In genomic region chrX:102689252-102689651, GRCm38 (mm10) we compare ENCODE assay signal across 12 mouse cellular contexts. TPM values are rescaled to one million over a fixed set of nuclear protein-coding genes. Genes with fewer than 3 reads are reported as not detected.
DNase-seq lines count a peak whose midpoint lies in the region; ATAC-seq and TF ChIP-seq lines count a peak whose summit lies in the region.
"Not testable (repeated sequence)": the region's sequence is repeated elsewhere in the genome, so short reads cannot be mapped to it uniquely, and the experiment has no call there.
"Had no signal": no experiment of that assay in that cellular context is flagged by ENCODE, and none has a peak within 500 bp of the region (broad histone marks: within the 10 kb centered on the region; RNA-seq: fewer than 3 reads in every experiment).

No protein-coding gene starts in this region.

- not testable (repeated sequence) for H3K4me3 ChIP-seq in MEL (ENCODE audit: control insufficient read depth in 1 of 2, insufficient read depth in 1 of 2, low read depth in 2 of 2, low read length in 2 of 2); forebrain, embryonic 13.5 days; hindbrain, embryonic 10.5 days; limb, embryonic 15.5 days; midbrain, postnatal 0 days (ENCODE audit: low read depth, low read length)

- H3K9me3 ChIP-seq in MEL (replicated peaks; ENCODE audit: insufficient read depth, low read length); forebrain, embryonic 13.5 days (replicated peaks); hindbrain, embryonic 10.5 days; limb, embryonic 15.5 days; midbrain, postnatal 0 days (ENCODE audit: low read length): not testable (repeated sequence)

- not testable (repeated sequence) for H3K4me2 ChIP-seq in forebrain, embryonic 13.5 days; limb, embryonic 15.5 days; midbrain, postnatal 0 days (ENCODE audit: low read depth, low read length, poor library complexity, severe bottlenecking)

- peak in 2 of 3 experiments; percentile 33 to 41; a peak in 5 of 6 replicates for TF ChIP-seq CTCF in MEL (IDR thresholded peaks at IDR 0.05 in 2 of 3, conservative IDR thresholded peaks at IDR 0.05 in 1 of 3; ENCODE audit: control insufficient read depth in 1 of 3, insufficient read depth in 1 of 3, low read depth in 2 of 3, low read length in 3 of 3, poor library complexity in 1 of 3, severe bottlenecking in 1 of 3)
- peak; percentile 61 for TF ChIP-seq CTCF in midbrain, postnatal 0 days (IDR thresholded peaks at IDR 0.05)

- H3K79me2 ChIP-seq in MEL (ENCODE audit: control insufficient read depth, insufficient read depth, low read length, poor library complexity): not testable (repeated sequence)

- H3K36me3 ChIP-seq in MEL (ENCODE audit: control insufficient read depth in 1 of 2, insufficient read depth in 2 of 2, low read length in 2 of 2); forebrain, embryonic 13.5 days (ENCODE audit: poor library complexity, severe bottlenecking); hindbrain, embryonic 10.5 days; limb, embryonic 15.5 days; midbrain, postnatal 0 days (ENCODE audit: insufficient read depth, low read length): not testable (repeated sequence)

- H3K9ac ChIP-seq in MEL (ENCODE audit: control insufficient read depth, low read depth, low read length, poor library complexity, severe bottlenecking); forebrain, embryonic 13.5 days; limb, embryonic 15.5 days; midbrain, postnatal 0 days (replicated peaks; ENCODE audit: low read length, poor library complexity, severe bottlenecking): not testable (repeated sequence)

- H3K27ac ChIP-seq in MEL (ENCODE audit: control insufficient read depth, low read depth, low read length); forebrain, embryonic 13.5 days; hindbrain, embryonic 10.5 days; limb, embryonic 15.5 days; midbrain, postnatal 0 days (ENCODE audit: low read depth, low read length): not testable (repeated sequence)

- not testable (repeated sequence) for TF ChIP-seq EP300 in MEL (IDR thresholded peaks at IDR 0.05; ENCODE audit: low read depth in 1 of 2, low read length in 2 of 2)

- DNase-seq in MEL (ENCODE audit: low read depth, low spot score): peak; percentile 10
- peak; percentile 28 for DNase-seq in cerebellum, adult 8-10 months
- DNase-seq in hindbrain, embryonic 10.5 days (ENCODE audit: low spot score): peak; percentile 10
- DNase-seq in kidney, postnatal 4 days: peak; percentile 36 to 50
- peak; percentile 24 for DNase-seq in midbrain, postnatal 0 days (ENCODE audit: low spot score)
- peak; percentile 47 for DNase-seq in testis, postnatal 10 days (ENCODE audit: low spot score)

- peak; percentile 73 for ATAC-seq in forebrain, embryonic 13.5 days
- ATAC-seq in limb, embryonic 15.5 days (ENCODE audit: insufficient number of reproducible peaks, low FRiP score, low TSS enrichment, low read depth): 0 out of 2 replicates have a peak, but pooled peaks have one; percentile 30
- peak; percentile 38; the same call in 1 of the 2 replicates for ATAC-seq in midbrain, postnatal 0 days (ENCODE audit: low FRiP score)

- not testable (repeated sequence) for H3K4me1 ChIP-seq in MEL (ENCODE audit: control insufficient read depth in 1 of 2, insufficient read depth in 2 of 2, low read length in 2 of 2); forebrain, embryonic 13.5 days; hindbrain, embryonic 10.5 days (replicated peaks); limb, embryonic 15.5 days; midbrain, postnatal 0 days (ENCODE audit: insufficient read depth, low read length)

- 20% methylated on average over 4 of the region's 4 CpGs for WGBS in forebrain, embryonic 13.5 days
- 20% methylated on average over 4 of the region's 4 CpGs for WGBS in hindbrain, embryonic 10.5 days
- WGBS in limb, embryonic 15.5 days: 24% methylated on average over 4 of the region's 4 CpGs
- WGBS in midbrain, postnatal 0 days: 15% methylated on average over 4 of the region's 4 CpGs

- not testable (repeated sequence) for H3K27me3 ChIP-seq in MEL (ENCODE audit: control insufficient read depth in 1 of 2, insufficient read depth in 2 of 2, low read length in 2 of 2); forebrain, embryonic 13.5 days; limb, embryonic 15.5 days; midbrain, postnatal 0 days (ENCODE audit: insufficient read depth, low read length)
- H3K27me3 ChIP-seq in hindbrain, embryonic 10.5 days (ENCODE audit: insufficient read depth, poor library complexity, severe bottlenecking): peaks cover 15% of the 10 kb centered on the region

- not testable (repeated sequence) for TF ChIP-seq RAD21 in MEL (IDR thresholded peaks at IDR 0.05; ENCODE audit: low read depth, low read length)

- TF ChIP-seq POLR2A in MEL (IDR thresholded peaks at IDR 0.05; ENCODE audit: control insufficient read depth in 1 of 2, insufficient read depth in 1 of 2, low read depth in 1 of 2, low read length in 2 of 2, poor library complexity in 1 of 2): not testable (repeated sequence)

TF ChIP-seq in MEL, 35 proteins besides CTCF, POLR2A, EP300 and RAD21:
- TF ChIP-seq SMC3 (IDR thresholded peaks at IDR 0.05; ENCODE audit: low read depth, low read length): 0 out of 2 replicates have a peak, but pooled peaks have one; percentile 17

RNA-seq across cellular contexts. Expression of gene Gm3880, which starts 2.5 kb away (rescaled TPM):
- not detected in 2 replicates for total RNA-seq in MEL (2012; rRNA removed)
- polyA plus RNA-seq in MEL (2012; ENCODE audit: insufficient read depth in 1 of 2, insufficient read length in 2 of 2, low read depth in 1 of 2, low replicate concordance in 2 of 2, missing spikeins in 1 of 2): not detected
- not detected in 2 replicates for polyA plus RNA-seq in forebrain, embryonic 13.5 days (2015; fragmentation: Nextera tagmentation; extraction: Ambion mirVana)
- not detected in 2 replicates for polyA plus RNA-seq in hindbrain, embryonic 10.5 days (2016; fragmentation: Nextera tagmentation; extraction: Ambion mirVana)
- not detected in 2 replicates for polyA plus RNA-seq in limb, embryonic 15.5 days (2015; fragmentation: Nextera tagmentation; extraction: Ambion mirVana)
- total RNA-seq in midbrain, postnatal 0 days (2014; rRNA removed): not detected in 2 replicates
- not detected in 2 replicates for polyA plus RNA-seq in midbrain, postnatal 0 days (2015; fragmentation: Nextera tagmentation; extraction: Ambion mirVana)
- total RNA-seq: left cerebral cortex, adult 8-10 months; monocyte, adult 5-6 weeks had no signal
- polyA plus RNA-seq: embryonic facial prominence, embryonic 15.5 days; heart, embryonic 11.5 days had no signal

RNA-seq across cellular contexts. Expression of gene Gm9112, which starts 18.2 kb away (rescaled TPM):
- not detected in 2 replicates for total RNA-seq in MEL (2012; rRNA removed)
- not detected for polyA plus RNA-seq in MEL (2012; ENCODE audit: insufficient read depth in 1 of 2, insufficient read length in 2 of 2, low read depth in 1 of 2, low replicate concordance in 2 of 2, missing spikeins in 1 of 2)
- not detected in 2 replicates for polyA plus RNA-seq in forebrain, embryonic 13.5 days (2015; fragmentation: Nextera tagmentation; extraction: Ambion mirVana)
- not detected in 2 replicates for polyA plus RNA-seq in hindbrain, embryonic 10.5 days (2016; fragmentation: Nextera tagmentation; extraction: Ambion mirVana)
- polyA plus RNA-seq in limb, embryonic 15.5 days (2015; fragmentation: Nextera tagmentation; extraction: Ambion mirVana): not detected in 2 replicates
- total RNA-seq in midbrain, postnatal 0 days (2014; rRNA removed): not detected in 2 replicates
- polyA plus RNA-seq in midbrain, postnatal 0 days (2015; fragmentation: Nextera tagmentation; extraction: Ambion mirVana): not detected in 2 replicates
- total RNA-seq: left cerebral cortex, adult 8-10 months; monocyte, adult 5-6 weeks had no signal
- polyA plus RNA-seq: embryonic facial prominence, embryonic 15.5 days; heart, embryonic 11.5 days had no signal

RNA-seq across cellular contexts. Expression of gene Dmrtc1b, which starts 18.4 kb away (rescaled TPM):
- total RNA-seq in MEL (2012; rRNA removed): not detected in 2 replicates
- not detected for polyA plus RNA-seq in MEL (2012; ENCODE audit: insufficient read depth in 1 of 2, insufficient read length in 2 of 2, low read depth in 1 of 2, low replicate concordance in 2 of 2, missing spikeins in 1 of 2)
- not detected in 2 replicates for polyA plus RNA-seq in forebrain, embryonic 13.5 days (2015; fragmentation: Nextera tagmentation; extraction: Ambion mirVana)
- polyA plus RNA-seq in hindbrain, embryonic 10.5 days (2016; fragmentation: Nextera tagmentation; extraction: Ambion mirVana): not detected in 2 replicates
- not detected in 2 replicates for polyA plus RNA-seq in limb, embryonic 15.5 days (2015; fragmentation: Nextera tagmentation; extraction: Ambion mirVana)
- total RNA-seq in midbrain, postnatal 0 days (2014; rRNA removed): not detected in 2 replicates
- not detected in 2 replicates for polyA plus RNA-seq in midbrain, postnatal 0 days (2015; fragmentation: Nextera tagmentation; extraction: Ambion mirVana)
- total RNA-seq: left cerebral cortex, adult 8-10 months; monocyte, adult 5-6 weeks had no signal
- polyA plus RNA-seq: embryonic facial prominence, embryonic 15.5 days; heart, embryonic 11.5 days had no signal

RNA-seq across cellular contexts. Expression of gene Phka1, which starts 45.2 kb away (rescaled TPM):
- 2.9 and 3.0 TPM in 2 replicates for total RNA-seq in MEL (2012; rRNA removed)
- polyA plus RNA-seq in MEL (2012; ENCODE audit: insufficient read depth in 1 of 2, insufficient read length in 2 of 2, low read depth in 1 of 2, low replicate concordance in 2 of 2, missing spikeins in 1 of 2): 1 to 10 TPM in 1 of 2 experiments, not detected in 1; 3.8 TPM
- polyA plus RNA-seq in forebrain, embryonic 13.5 days (2015; fragmentation: Nextera tagmentation; extraction: Ambion mirVana): 4.8 and 5.6 TPM in 2 replicates
- 6.3 and 6.6 TPM in 2 replicates for polyA plus RNA-seq in hindbrain, embryonic 10.5 days (2016; fragmentation: Nextera tagmentation; extraction: Ambion mirVana)
- polyA plus RNA-seq in limb, embryonic 15.5 days (2015; fragmentation: Nextera tagmentation; extraction: Ambion mirVana): 8.5 and 9.4 TPM in 2 replicates
- 8.7 and 15.8 TPM in 2 replicates for total RNA-seq in midbrain, postnatal 0 days (2014; rRNA removed)
- 6.6 and 6.8 TPM in 2 replicates for polyA plus RNA-seq in midbrain, postnatal 0 days (2015; fragmentation: Nextera tagmentation; extraction: Ambion mirVana)
